Mouse (Mus musculus): ENCODE measurements around the gene Mocs2. TPM values are rescaled to one million over a fixed set of nuclear protein-coding genes. Genes with fewer than 3 reads are reported as not detected.
A peak's percentile ranks its signal among the peaks of the same experiment; 100 is the strongest.

Mocs2 gene
- polyA plus RNA-seq (2015; fragmentation: Nextera tagmentation; extraction: Ambion mirVana): 93.1 and 97.9 TPM in 2 replicates

DNA sequence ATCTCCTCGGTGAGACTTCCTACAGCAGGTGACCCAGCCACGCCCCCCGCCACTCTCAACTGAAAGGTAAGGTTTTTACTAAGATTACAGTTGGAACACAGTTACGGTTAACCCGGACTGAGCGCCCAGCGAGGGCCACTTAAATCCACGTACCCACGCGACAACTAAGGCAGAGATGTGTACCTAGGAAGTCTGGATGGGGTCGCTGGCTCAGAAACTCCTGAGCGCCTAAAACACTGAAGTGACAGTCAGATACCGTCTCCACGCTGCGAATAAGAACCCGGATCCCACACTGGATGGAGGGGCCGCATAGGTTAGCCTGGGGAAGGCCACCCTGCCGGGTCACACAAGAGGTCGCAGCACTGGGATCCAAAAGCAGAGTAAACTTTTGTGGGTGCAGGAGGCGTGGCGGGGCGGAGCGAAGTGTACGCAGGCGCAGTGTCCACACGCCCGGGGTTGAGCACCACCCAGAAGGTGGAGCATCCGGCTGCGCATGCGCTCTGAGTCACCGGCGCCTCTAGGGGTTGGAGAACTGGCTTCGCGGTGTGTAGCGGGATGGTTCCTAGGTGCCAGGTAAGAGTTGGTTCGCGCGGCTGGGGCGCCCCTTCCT is at the start of gene Mocs2:
Mocs2 (plus strand) TSS at position 486 of the 610 bp plus-strand sequence.
- 2% methylated on average over 39 of the region's 39 CpGs for WGBS
- H3K9me3 ChIP-seq: no peaks in the 10 kb centered on the region
- no peaks in the 10 kb centered on the region for H3K27me3 ChIP-seq (replicated peaks)
- no peaks in the 10 kb centered on the region; the same call in 1 of the 2 replicates for H3K36me3 ChIP-seq
- H3K4me2 ChIP-seq: peak within 1 kb of the TSS; percentile 74
- peak within 1 kb of the TSS; percentile 79 for H3K4me3 ChIP-seq (replicated peaks)
- peak within 1 kb of the TSS; percentile 52; the same call in 1 of the 2 replicates for H3K27ac ChIP-seq
- H3K9ac ChIP-seq: peak within 1 kb of the TSS; percentile 72; the same call in 1 of the 2 replicates
- H3K4me1 ChIP-seq: peaks cover 5% of the 10 kb centered on the region
- ATAC-seq (ENCODE audit: insufficient read depth, low FRiP score, low read depth): peak; percentile 98

DNA sequence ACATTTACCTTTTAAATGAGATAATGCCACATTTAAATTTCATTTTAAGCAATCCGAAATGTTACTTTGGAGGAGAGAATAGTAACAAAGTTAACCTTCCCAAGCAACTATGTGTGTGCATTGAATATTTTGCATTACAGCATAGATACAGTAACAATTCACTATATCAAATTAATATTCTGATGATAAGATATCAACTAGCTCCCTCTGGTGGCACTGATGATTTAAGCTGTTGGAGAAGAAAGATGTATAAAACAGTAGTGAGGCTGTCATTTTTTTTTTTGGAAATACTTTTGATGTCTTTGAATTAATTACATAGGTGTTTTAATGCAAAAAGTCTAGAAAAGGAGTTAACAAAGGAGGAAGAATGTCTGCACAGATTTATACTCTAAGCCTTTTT is 26.5 kb upstream of the Mocs2 start:
- H3K27me3 ChIP-seq (replicated peaks): no peaks in the 10 kb centered on the region
- H3K9me3 ChIP-seq: no peaks in the 10 kb centered on the region
- no peak for ATAC-seq (ENCODE audit: insufficient read depth, low FRiP score, low read depth)
- no peaks in the 10 kb centered on the region for H3K36me3 ChIP-seq
- no peak overlapping the region for H3K27ac ChIP-seq
- H3K9ac ChIP-seq: no peak overlapping the region
- no peak overlapping the region for H3K4me2 ChIP-seq
- no peak overlapping the region for H3K4me3 ChIP-seq (replicated peaks)
- H3K4me1 ChIP-seq: no peaks in the 10 kb centered on the region
- 88% methylated on average over 1 of the region's 1 CpGs for WGBS

DNA sequence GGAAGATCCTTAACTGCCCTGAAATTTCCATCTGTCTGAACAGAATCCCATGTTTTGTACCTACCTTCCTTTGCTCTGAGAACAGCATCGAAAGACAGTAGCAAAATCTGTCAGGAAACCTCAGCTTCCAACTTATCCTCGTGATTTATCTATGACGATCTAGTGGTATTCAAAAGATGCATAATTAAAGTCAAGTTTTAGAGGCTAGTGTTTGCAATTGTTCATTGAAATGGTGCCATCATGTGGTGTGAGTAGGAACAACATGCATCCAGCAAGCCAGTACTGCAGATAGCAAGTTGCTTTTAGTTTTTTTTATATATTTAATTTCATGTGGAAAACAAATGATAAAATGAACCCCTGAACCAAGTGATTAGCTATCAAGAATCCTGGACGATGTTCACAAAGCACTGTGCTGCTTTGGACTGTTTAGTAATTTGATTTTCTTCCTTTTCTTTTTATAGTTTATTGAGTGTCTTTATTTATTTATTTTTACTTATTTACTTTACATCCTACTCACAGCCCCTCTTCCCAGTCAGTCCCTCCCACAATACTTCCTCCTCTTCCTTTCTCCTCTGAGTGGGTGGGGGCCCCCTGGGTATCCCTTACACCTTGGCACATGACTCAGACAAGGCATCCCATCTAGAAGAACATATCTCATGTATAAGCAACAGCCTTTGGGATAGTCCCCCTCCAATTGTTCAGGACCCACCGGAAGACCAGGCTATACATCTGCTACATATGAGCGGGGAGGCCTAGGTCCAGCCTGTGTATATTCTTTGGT is 24.6 kb upstream of the Mocs2 start:
- Histone ChIP-seq H3K4me2 (no peak overlapping the region), H3K9ac (no peak overlapping the region), H3K4me1 (no peaks in the 10 kb centered on the region), H3K9me3 (no peaks in the 10 kb centered on the region), H3K27ac (no peak overlapping the region), H3K4me3 (replicated peaks) (no peak overlapping the region), H3K27me3 (replicated peaks) (no peaks in the 10 kb centered on the region), H3K36me3 (no peaks in the 10 kb centered on the region)
- WGBS: 40% methylated on average over 6 of the region's 6 CpGs
- ATAC-seq (ENCODE audit: insufficient read depth, low FRiP score, low read depth): no peak

DNA sequence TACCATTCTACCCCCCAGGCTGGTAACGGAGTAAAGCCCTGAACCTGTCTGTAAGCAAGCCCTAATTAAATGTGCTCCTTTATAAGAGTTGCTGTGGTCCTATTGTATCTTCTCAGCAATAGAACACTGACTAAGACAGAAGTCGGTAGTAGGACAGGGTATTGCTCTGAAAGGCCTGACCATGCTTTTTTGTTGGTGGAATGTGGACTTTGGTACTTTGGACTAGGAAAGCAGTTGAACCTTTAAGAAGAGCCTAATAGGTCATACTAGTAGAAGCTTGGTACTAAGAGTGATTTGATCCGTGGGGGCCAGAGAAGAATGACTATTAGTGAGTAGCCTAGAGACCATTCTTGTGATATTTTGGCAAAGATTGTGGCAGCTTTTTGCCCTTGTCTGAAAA is 16.2 kb upstream of the Mocs2 start:
- H3K27me3 ChIP-seq (replicated peaks): no peaks in the 10 kb centered on the region
- H3K4me1 ChIP-seq: no peaks in the 10 kb centered on the region
- H3K4me2 ChIP-seq: no peak overlapping the region
- H3K4me3 ChIP-seq (replicated peaks): no peak overlapping the region
- ATAC-seq (ENCODE audit: insufficient read depth, low FRiP score, low read depth): no peak
- 80% methylated on average over 3 of the region's 3 CpGs for WGBS
- H3K9ac ChIP-seq: no peak overlapping the region
- H3K27ac ChIP-seq: no peak overlapping the region
- no peaks in the 10 kb centered on the region for H3K36me3 ChIP-seq
- H3K9me3 ChIP-seq: no peaks in the 10 kb centered on the region

DNA sequence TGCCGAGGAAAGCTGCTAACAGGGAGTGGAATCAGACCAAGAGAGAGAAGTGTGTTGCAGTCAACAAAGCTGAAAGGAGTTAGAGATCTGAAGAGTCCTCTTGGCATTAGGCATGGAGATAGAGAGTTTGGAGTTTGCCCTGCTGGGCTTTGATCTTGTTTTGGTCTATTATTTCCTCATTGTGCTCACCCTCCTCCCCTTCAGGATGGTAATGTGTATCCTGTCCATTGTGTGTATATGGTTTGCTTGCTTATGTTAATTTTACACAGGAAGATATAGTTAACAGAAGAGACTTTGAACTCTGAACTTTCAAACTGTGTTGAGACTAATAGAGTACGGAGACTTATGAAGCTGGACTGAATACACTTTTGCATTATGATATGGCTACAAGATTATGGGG is 15.1 kb upstream of the Mocs2 start:
- no peak overlapping the region for H3K9ac ChIP-seq
- no peak overlapping the region for H3K27ac ChIP-seq
- H3K4me2 ChIP-seq: no peak overlapping the region
- H3K36me3 ChIP-seq: no peaks in the 10 kb centered on the region
- H3K4me1 ChIP-seq: no peaks in the 10 kb centered on the region
- H3K27me3 ChIP-seq (replicated peaks): no peaks in the 10 kb centered on the region
- H3K4me3 ChIP-seq (replicated peaks): no peak overlapping the region
- no peaks in the 10 kb centered on the region for H3K9me3 ChIP-seq
- WGBS: 85% methylated on average over 2 of the region's 2 CpGs
- no peak; the same call in 1 of the 2 replicates for ATAC-seq (ENCODE audit: insufficient read depth, low FRiP score, low read depth)

DNA sequence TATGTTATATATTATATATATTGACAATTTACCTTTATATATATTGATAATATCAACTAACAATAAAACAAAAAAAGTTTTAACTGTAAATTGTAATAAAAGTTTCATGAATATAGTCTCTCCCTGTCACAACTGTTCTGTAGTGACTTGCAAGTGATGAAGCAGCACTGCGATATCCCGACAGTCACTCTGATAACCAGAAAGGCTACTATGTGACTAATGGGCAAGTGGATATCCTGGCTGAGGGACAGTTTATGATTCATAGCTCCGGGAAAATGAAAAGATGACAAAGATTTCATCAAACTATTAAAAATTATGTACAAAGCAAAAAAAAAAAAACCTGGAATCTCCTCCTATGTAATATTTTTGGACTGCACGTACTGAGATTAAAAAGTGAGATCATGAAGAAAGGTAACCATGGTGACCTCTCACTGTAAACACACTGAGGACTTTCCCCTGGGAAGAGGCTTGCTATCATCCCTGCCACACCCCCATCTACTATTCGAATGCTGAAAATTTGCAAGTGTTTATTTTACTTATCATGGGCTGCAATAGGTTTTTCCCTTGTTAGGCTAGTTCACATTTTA is 8.3 kb upstream of the Mocs2 start:
- Histone ChIP-seq H3K27me3 (replicated peaks) (no peaks in the 10 kb centered on the region), H3K36me3 (no peaks in the 10 kb centered on the region), H3K27ac (no peak overlapping the region), H3K4me3 (replicated peaks) (no peak overlapping the region), H3K4me1 (no peaks in the 10 kb centered on the region), H3K9ac (no peak overlapping the region), H3K4me2 (no peak overlapping the region), H3K9me3 (no peaks in the 10 kb centered on the region)
- ATAC-seq (ENCODE audit: insufficient read depth, low FRiP score, low read depth): no peak
- 55% methylated on average over 5 of the region's 5 CpGs for WGBS

DNA sequence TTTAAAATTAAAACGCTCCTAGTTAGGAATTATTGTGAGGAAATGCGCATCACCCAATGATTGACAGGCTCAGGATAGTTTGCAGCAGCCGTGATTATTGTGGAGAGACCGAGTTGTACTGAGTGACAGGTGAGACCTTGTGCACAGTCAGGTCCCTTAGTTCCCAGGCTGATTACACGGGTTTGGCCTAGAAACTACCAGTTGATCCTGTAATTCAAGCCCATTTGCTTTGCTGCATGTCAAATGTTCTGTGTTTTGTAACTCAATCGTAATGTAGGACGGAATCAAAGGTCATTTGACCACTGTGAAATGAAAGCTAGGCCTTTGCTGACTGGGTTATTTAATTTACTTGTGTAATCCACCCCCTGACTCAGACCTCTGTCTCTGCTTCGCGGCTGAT is 477 bp downstream of the Mocs2 start:
- no peaks in the 10 kb centered on the region for H3K27me3 ChIP-seq (replicated peaks)
- peaks cover 5% of the 10 kb centered on the region for H3K4me1 ChIP-seq
- no peaks in the 10 kb centered on the region; the same call in 1 of the 2 replicates for H3K36me3 ChIP-seq
- H3K4me3 ChIP-seq (replicated peaks): peak overlapping the region; percentile 79
- no peaks in the 10 kb centered on the region for H3K9me3 ChIP-seq
- H3K9ac ChIP-seq: peak overlapping the region; percentile 72; the same call in 1 of the 2 replicates
- peak overlapping the region; percentile 52; the same call in 1 of the 2 replicates for H3K27ac ChIP-seq
- ATAC-seq (ENCODE audit: insufficient read depth, low FRiP score, low read depth): peak; percentile 83
- peak overlapping the region; percentile 74 for H3K4me2 ChIP-seq
- 17% methylated on average over 9 of the region's 9 CpGs for WGBS

DNA sequence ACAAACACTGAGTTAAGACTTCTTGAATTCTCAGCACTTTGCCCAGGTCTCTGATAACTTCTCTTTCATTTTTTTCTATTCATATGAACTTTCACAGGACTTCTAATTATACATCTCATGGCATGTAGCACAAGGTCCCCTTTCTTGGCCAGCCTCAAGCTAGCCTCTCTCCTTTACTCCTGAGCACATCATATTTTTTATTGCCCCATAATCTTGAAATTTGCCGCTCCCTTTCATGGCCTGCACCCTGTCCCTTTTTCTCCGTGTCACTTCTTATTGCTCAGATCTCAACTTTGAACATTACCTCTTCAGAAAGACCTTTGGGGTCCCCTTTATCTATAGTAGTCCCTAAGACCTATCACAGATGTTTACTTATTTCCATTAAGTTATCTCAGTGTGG is 4.8 kb downstream of the Mocs2 start:
- WGBS: 75% methylated on average over 2 of the region's 2 CpGs
- peaks cover 10% of the 10 kb centered on the region; the same call in 1 of the 2 replicates for H3K36me3 ChIP-seq
- peaks cover 5% of the 10 kb centered on the region for H3K4me1 ChIP-seq
- ATAC-seq (ENCODE audit: insufficient read depth, low FRiP score, low read depth): no peak
- H3K27ac ChIP-seq: no peak overlapping the region
- no peaks in the 10 kb centered on the region for H3K27me3 ChIP-seq (replicated peaks)
- no peak overlapping the region for H3K4me3 ChIP-seq (replicated peaks)
- H3K9me3 ChIP-seq: no peaks in the 10 kb centered on the region
- no peak overlapping the region for H3K4me2 ChIP-seq
- H3K9ac ChIP-seq: no peak overlapping the region

DNA sequence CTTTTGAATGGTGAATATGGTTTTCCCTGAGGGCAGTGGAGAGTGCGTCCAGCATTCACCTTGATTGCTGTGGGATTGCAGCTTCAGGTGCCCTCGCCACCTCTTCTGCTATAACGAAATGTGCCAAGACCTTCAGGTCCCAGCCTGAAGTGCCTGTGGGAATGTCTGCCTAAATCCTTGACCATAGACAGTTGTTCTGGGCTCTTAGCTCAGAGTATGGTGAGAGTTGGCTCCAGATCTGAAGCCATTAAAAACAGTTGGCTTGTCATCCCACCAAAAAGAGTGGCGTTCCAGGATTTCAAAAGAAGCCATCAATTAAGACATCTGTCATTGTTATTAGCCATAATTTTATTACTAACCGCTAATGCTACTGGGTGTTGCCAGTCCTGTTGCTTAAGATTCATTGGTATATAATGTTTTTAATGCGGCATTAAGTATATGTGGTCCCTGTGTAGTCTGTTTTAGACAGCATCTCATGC is 7.4 kb downstream of the Mocs2 start:
- Histone ChIP-seq H3K4me2 (no peak overlapping the region), H3K4me1 (no peaks in the 10 kb centered on the region), H3K27me3 (replicated peaks) (no peaks in the 10 kb centered on the region), H3K9me3 (no peaks in the 10 kb centered on the region), H3K27ac (no peak overlapping the region), H3K9ac (no peak overlapping the region), H3K36me3 (peaks cover 17% of the 10 kb centered on the region), H3K4me3 (replicated peaks) (no peak overlapping the region)
- no peak for ATAC-seq (ENCODE audit: insufficient read depth, low FRiP score, low read depth)
- WGBS: 94% methylated on average over 6 of the region's 6 CpGs

DNA sequence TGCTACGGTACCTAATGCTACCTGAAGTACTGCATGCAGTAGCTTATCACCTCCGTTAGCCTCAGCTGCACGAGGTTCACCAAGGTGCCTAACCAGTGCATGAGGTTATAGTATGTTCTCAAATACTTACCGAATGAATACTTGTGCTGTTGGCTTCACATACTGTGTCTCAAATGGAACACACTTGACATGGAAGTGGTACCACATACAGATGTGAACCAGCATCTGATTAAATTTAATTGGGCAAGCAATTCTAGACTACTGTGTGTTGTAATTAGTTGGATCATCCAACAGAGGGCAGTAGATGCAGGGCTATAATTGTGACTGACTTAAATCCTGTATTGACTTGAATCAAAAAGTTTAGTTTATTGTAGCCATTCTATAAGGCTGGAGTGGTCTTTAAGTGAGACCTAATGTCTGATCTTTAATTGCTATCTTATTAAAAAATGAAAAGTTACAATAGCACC is 13.4 kb downstream of the Mocs2 start:
- no peak overlapping the region for H3K9ac ChIP-seq
- 87% methylated on average over 4 of the region's 4 CpGs for WGBS
- no peak overlapping the region for H3K4me2 ChIP-seq
- no peak overlapping the region for H3K4me3 ChIP-seq (replicated peaks)
- H3K27me3 ChIP-seq (replicated peaks): no peaks in the 10 kb centered on the region
- no peak overlapping the region for H3K27ac ChIP-seq
- no peaks in the 10 kb centered on the region for H3K4me1 ChIP-seq
- peaks cover 23% of the 10 kb centered on the region for H3K36me3 ChIP-seq
- no peak for ATAC-seq (ENCODE audit: insufficient read depth, low FRiP score, low read depth)
- no peaks in the 10 kb centered on the region for H3K9me3 ChIP-seq

DNA sequence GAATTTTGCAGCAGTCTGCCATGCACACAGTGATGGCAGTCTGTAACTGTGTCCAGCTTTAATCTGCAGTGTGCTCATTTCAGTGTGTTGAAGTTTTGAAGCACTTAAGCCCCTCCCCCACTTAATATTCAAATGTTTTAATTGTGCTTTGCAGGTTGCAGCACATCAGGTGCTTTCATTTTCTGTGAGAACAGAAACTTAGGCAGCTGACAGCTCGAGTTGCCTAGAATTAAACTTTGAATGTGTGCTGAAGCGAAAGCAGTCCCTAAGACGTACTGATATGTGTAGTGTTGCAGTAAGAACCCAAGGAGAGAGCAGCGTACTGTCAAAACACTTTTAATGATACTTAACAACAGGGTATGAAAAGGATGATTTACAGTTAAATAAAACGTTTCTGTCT is 14.7 kb downstream of the Mocs2 start:
- 49% methylated on average over 5 of the region's 5 CpGs for WGBS
- no peak overlapping the region for H3K27ac ChIP-seq
- no peaks in the 10 kb centered on the region for H3K9me3 ChIP-seq
- peaks cover 16% of the 10 kb centered on the region for H3K36me3 ChIP-seq
- no peak overlapping the region for H3K9ac ChIP-seq
- no peaks in the 10 kb centered on the region for H3K27me3 ChIP-seq (replicated peaks)
- H3K4me2 ChIP-seq: no peak overlapping the region
- ATAC-seq (ENCODE audit: insufficient read depth, low FRiP score, low read depth): no peak
- no peak overlapping the region for H3K4me3 ChIP-seq (replicated peaks)
- no peaks in the 10 kb centered on the region for H3K4me1 ChIP-seq

DNA sequence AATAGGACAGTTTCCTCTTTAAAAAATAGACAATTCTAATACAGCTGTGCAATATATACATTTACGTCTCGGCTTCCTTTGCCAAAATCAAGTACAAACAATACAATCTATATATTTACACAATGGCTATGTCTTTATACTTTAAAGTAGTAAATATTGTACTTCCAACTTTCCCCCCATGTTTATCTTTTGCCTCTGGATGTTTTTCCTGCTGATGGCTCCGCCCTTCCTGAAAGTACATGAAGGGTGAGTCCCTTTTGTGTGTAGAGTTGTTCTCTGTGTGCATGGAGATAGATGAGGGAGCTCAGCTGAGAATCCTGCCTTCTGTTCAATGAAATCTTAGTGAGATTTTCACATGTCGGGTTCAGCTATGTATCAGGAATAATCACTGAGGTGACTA is 15.3 kb downstream of the Mocs2 start:
- Histone ChIP-seq H3K27ac (no peak overlapping the region), H3K9ac (no peak overlapping the region), H3K4me3 (replicated peaks) (no peak overlapping the region), H3K4me1 (no peaks in the 10 kb centered on the region; the same call in 1 of the 2 replicates), H3K27me3 (replicated peaks) (no peaks in the 10 kb centered on the region), H3K36me3 (peaks cover 14% of the 10 kb centered on the region), H3K4me2 (no peak overlapping the region), H3K9me3 (no peaks in the 10 kb centered on the region)
- no peak for ATAC-seq (ENCODE audit: insufficient read depth, low FRiP score, low read depth)
- 65% methylated on average over 4 of the region's 4 CpGs for WGBS
